Mouse (Mus musculus) midbrain, embryonic 10.5 days (tissue): Measurements from ENCODE around the gene Pptc7. TPM values are rescaled to one million over a fixed set of nuclear protein-coding genes. Genes with fewer than 3 reads are reported as not detected.

ENCODE experiments used
- DNase-seq: peaks from one replicate; pipeline ENCODE4 v3.0.0-alpha.2; 2017; ENCODE audit warnings: low spot score
- H3K27ac ChIP-seq: fragments of 300-500 bp; sonication (generic); replicated peaks from 2 replicates; pipeline ENCODE4 v1.5.1; 2016; ENCODE audit warnings: mild to moderate bottlenecking
- H3K27me3 ChIP-seq: fragments of 300-500 bp; sonication (generic); 2 replicates; pipeline ENCODE4 v1.6.1; 2016; ENCODE audit warnings: low read depth, mild to moderate bottlenecking; ENCODE audit not compliant: poor library complexity, severe bottlenecking
- H3K36me3 ChIP-seq: fragments of 300-500 bp; sonication (generic); 2 replicates; pipeline ENCODE4 v1.6.1; 2016; ENCODE audit warnings: mild to moderate bottlenecking, moderate library complexity
- H3K4me1 ChIP-seq: fragments of 300-500 bp; sonication (generic); 2 replicates; pipeline ENCODE4 v1.6.1; 2016
- H3K4me3 ChIP-seq: fragments of 300-500 bp; sonication (generic); 2 replicates; pipeline ENCODE4 v1.5.1; 2016; ENCODE audit warnings: mild to moderate bottlenecking, moderate library complexity
- H3K9me3 ChIP-seq: fragments of 300-500 bp; sonication (generic); replicated peaks from 2 replicates; pipeline ENCODE4 v1.6.1; 2016; ENCODE audit warnings: mild to moderate bottlenecking
- WGBS: fragments of 180-500 bp; shearing (Covaris S2); methylation state at CpG from one replicate; pipeline ENCODE4 v1.1.7; 2016; 5-methylcytosine and 5-hydroxymethylcytosine counted together
- polyA plus RNA-seq: library from polyadenylated mRNA; unstranded; fragments of >200 nt; fragmentation: Nextera tagmentation; extraction: Ambion mirVana; gene quantifications from 2 replicates; pipeline ENCODE4 v1.2.1, GENCODE M21; 2016

Pptc7 gene
- polyA plus RNA-seq, 1 experiment from 2014 or later: 7.7 TPM

- WGBS: 85% methylated on average over 6 of the region's 6 CpGs
- H3K27ac ChIP-seq: no peak overlapping the region
- H3K4me3 ChIP-seq: no peak overlapping the region
- H3K36me3 ChIP-seq: peaks cover 23% of the 10 kb centered on the region
- H3K9me3 ChIP-seq: peaks cover 3% of the 10 kb centered on the region; the same call in 1 of the 2 replicates
- H3K27me3 ChIP-seq: no peaks in the 10 kb centered on the region
- H3K4me1 ChIP-seq: peaks cover 43% of the 10 kb centered on the region
- DNase-seq: no peak
Measured at GRCm38 (mm10) chr5:122293131-122293530, 9.0 kb downstream of the Pptc7 start.

- 78% methylated on average over 3 of the region's 3 CpGs for WGBS
- Histone ChIP-seq H3K9me3 (peaks cover 3% of the 10 kb centered on the region; the same call in 1 of the 2 replicates), H3K27ac (peak overlapping the region; percentile 72)
Measured at GRCm38 (mm10) chr5:122294219-122294735, 10.1 kb downstream of the Pptc7 start.

GRCm38 (mm10) chr5:122295113-122295935, 11.2 kb downstream of the Pptc7 start:
- DNase-seq: no peak
- peaks cover 43% of the 10 kb centered on the region for H3K4me1 ChIP-seq
- H3K4me3 ChIP-seq: no peak overlapping the region
- H3K27me3 ChIP-seq: no peaks in the 10 kb centered on the region
- no peaks in the 10 kb centered on the region for H3K9me3 ChIP-seq
- H3K27ac ChIP-seq: peak overlapping the region; percentile 34; the same call in 1 of the 2 replicates
- WGBS: 81% methylated on average over 14 of the region's 14 CpGs
- peaks cover 9% of the 10 kb centered on the region; the same call in 1 of the 2 replicates for H3K36me3 ChIP-seq

More at GRCm38 (mm10) chr5:122294219-122294735, 10.1 kb downstream of the Pptc7 start:
- no peak overlapping the region for H3K4me3 ChIP-seq
- H3K36me3 ChIP-seq: peaks cover 11% of the 10 kb centered on the region
- DNase-seq: no peak
- no peaks in the 10 kb centered on the region for H3K27me3 ChIP-seq
- peaks cover 43% of the 10 kb centered on the region for H3K4me1 ChIP-seq

GRCm38 (mm10) chr5:122300071-122300518, 15.9 kb downstream of the Pptc7 start:
- WGBS: 92% methylated on average over 6 of the region's 6 CpGs
- Histone ChIP-seq H3K27me3 (no peaks in the 10 kb centered on the region), H3K27ac (no peak overlapping the region), H3K4me1 (peaks cover 18% of the 10 kb centered on the region), H3K9me3 (no peaks in the 10 kb centered on the region), H3K4me3 (no peak overlapping the region), H3K36me3 (peaks cover 14% of the 10 kb centered on the region; the same call in 1 of the 2 replicates)
- no peak for DNase-seq

GRCm38 (mm10) chr5:122302810-122303745, 18.9 kb downstream of the Pptc7 start:
- H3K36me3 ChIP-seq: peaks cover 22% of the 10 kb centered on the region
- DNase-seq: no peak
- no peaks in the 10 kb centered on the region for H3K27me3 ChIP-seq
- WGBS: 82% methylated on average over 17 of the region's 17 CpGs
- H3K4me1 ChIP-seq: 0 out of 2 replicates have a peak, but pooled peaks cover 13% of the 10 kb centered on the region
- H3K4me3 ChIP-seq: no peak overlapping the region
- H3K9me3 ChIP-seq: no peaks in the 10 kb centered on the region
- H3K27ac ChIP-seq: no peak overlapping the region

- Histone ChIP-seq H3K27me3 (no peaks in the 10 kb centered on the region), H3K36me3 (peaks cover 30% of the 10 kb centered on the region), H3K4me1 (0 out of 2 replicates have a peak, but pooled peaks cover 13% of the 10 kb centered on the region), H3K27ac (no peak overlapping the region), H3K4me3 (no peak overlapping the region), H3K9me3 (no peaks in the 10 kb centered on the region)
- 94% methylated on average over 7 of the region's 7 CpGs for WGBS
- no peak for DNase-seq
Measured at GRCm38 (mm10) chr5:122303937-122304336, 19.8 kb downstream of the Pptc7 start.

GRCm38 (mm10) chr5:122304541-122304940, 20.4 kb downstream of the Pptc7 start:
- H3K9me3 ChIP-seq: no peaks in the 10 kb centered on the region
- H3K36me3 ChIP-seq: peaks cover 34% of the 10 kb centered on the region
- 92% methylated on average over 6 of the region's 6 CpGs for WGBS
- H3K4me1 ChIP-seq: 0 out of 2 replicates have a peak, but pooled peaks cover 13% of the 10 kb centered on the region
- no peaks in the 10 kb centered on the region for H3K27me3 ChIP-seq
- no peak for DNase-seq
- no peak overlapping the region for H3K27ac ChIP-seq
- H3K4me3 ChIP-seq: no peak overlapping the region

- no peak overlapping the region for H3K27ac ChIP-seq
- DNase-seq: no peak
- H3K4me3 ChIP-seq: no peak overlapping the region
- no peaks in the 10 kb centered on the region for H3K9me3 ChIP-seq
- H3K4me1 ChIP-seq: 0 out of 2 replicates have a peak, but pooled peaks cover 13% of the 10 kb centered on the region
- H3K27me3 ChIP-seq: no peaks in the 10 kb centered on the region
- 92% methylated on average over 7 of the region's 7 CpGs for WGBS
- peaks cover 28% of the 10 kb centered on the region for H3K36me3 ChIP-seq
Measured at GRCm38 (mm10) chr5:122305472-122305871, 21.3 kb downstream of the Pptc7 start.

GRCm38 (mm10) chr5:122306536-122306935, 22.4 kb downstream of the Pptc7 start:
- Histone ChIP-seq H3K27ac (no peak overlapping the region), H3K36me3 (peaks cover 35% of the 10 kb centered on the region), H3K9me3 (no peaks in the 10 kb centered on the region), H3K27me3 (no peaks in the 10 kb centered on the region), H3K4me1 (0 out of 2 replicates have a peak, but pooled peaks cover 13% of the 10 kb centered on the region), H3K4me3 (no peak overlapping the region)
- DNase-seq: no peak
- 89% methylated on average over 3 of the region's 3 CpGs for WGBS

GRCm38 (mm10) chr5:122310699-122311098, 26.5 kb downstream of the Pptc7 start:
- no peaks in the 10 kb centered on the region for H3K9me3 ChIP-seq
- H3K4me3 ChIP-seq: no peak overlapping the region
- peaks cover 73% of the 10 kb centered on the region for H3K36me3 ChIP-seq
- H3K27ac ChIP-seq: no peak overlapping the region
- peaks cover 3% of the 10 kb centered on the region; the same call in 1 of the 2 replicates for H3K4me1 ChIP-seq
- H3K27me3 ChIP-seq: no peaks in the 10 kb centered on the region
- DNase-seq: no peak
- WGBS: 90% methylated on average over 8 of the region's 8 CpGs

- Histone ChIP-seq H3K4me1 (peaks cover 3% of the 10 kb centered on the region; the same call in 1 of the 2 replicates), H3K9me3 (no peaks in the 10 kb centered on the region), H3K36me3 (peaks cover 79% of the 10 kb centered on the region), H3K27me3 (no peaks in the 10 kb centered on the region), H3K4me3 (no peak overlapping the region), H3K27ac (no peak overlapping the region)
- no peak for DNase-seq
- 71% methylated on average over 7 of the region's 7 CpGs for WGBS
Measured at GRCm38 (mm10) chr5:122311692-122312091, 27.5 kb downstream of the Pptc7 start.

GRCm38 (mm10) chr5:122312346-122312745, 28.2 kb downstream of the Pptc7 start:
- H3K36me3 ChIP-seq: peaks cover 86% of the 10 kb centered on the region
- no peak overlapping the region for H3K27ac ChIP-seq
- no peak overlapping the region for H3K4me3 ChIP-seq
- H3K27me3 ChIP-seq: no peaks in the 10 kb centered on the region
- 88% methylated on average over 4 of the region's 4 CpGs for WGBS
- H3K4me1 ChIP-seq: peaks cover 3% of the 10 kb centered on the region; the same call in 1 of the 2 replicates
- no peaks in the 10 kb centered on the region for H3K9me3 ChIP-seq
- no peak for DNase-seq
